Mouse (Mus musculus) heart, embryonic 11.5 days (tissue): ENCODE data around the gene Rtkn. TPM values are rescaled to one million over a fixed set of nuclear protein-coding genes. Genes with fewer than 3 reads are reported as not detected.

ENCODE experiments used
- ATAC-seq: fragments of 200-750 bp; cut with Nextera tagmentation; replicated peaks from 2 replicates; pipeline ENCODE4 v1.8.0; 2017; ENCODE audit warnings: moderate library complexity; ENCODE audit not compliant: insufficient number of reproducible peaks, low FRiP score, low TSS enrichment
- H3K27ac ChIP-seq: fragments of 300-500 bp; sonication (generic); 2 replicates; pipeline ENCODE4 v1.5.1; 2014; ENCODE audit warnings: mild to moderate bottlenecking, low read depth, low read length
- H3K27me3 ChIP-seq: fragments of 300-500 bp; sonication (generic); 2 replicates; pipeline ENCODE4 v1.6.1; 2014; ENCODE audit warnings: mild to moderate bottlenecking, low read length, mixed read lengths; ENCODE audit not compliant: control insufficient read depth, insufficient read depth
- H3K36me3 ChIP-seq: fragments of 300-500 bp; sonication (generic); 2 replicates; pipeline ENCODE4 v1.6.1; 2014; ENCODE audit warnings: mild to moderate bottlenecking, low read length, moderate library complexity, mixed read lengths; ENCODE audit not compliant: control insufficient read depth, insufficient read depth
- H3K4me1 ChIP-seq: fragments of 300-500 bp; sonication (generic); 2 replicates; pipeline ENCODE4 v1.6.1; 2014; ENCODE audit warnings: low read length; ENCODE audit not compliant: control insufficient read depth, insufficient read depth
- H3K4me2 ChIP-seq: fragments of 300-500 bp; sonication (generic); 2 replicates; pipeline ENCODE4 v1.6.1; 2014; ENCODE audit warnings: mild to moderate bottlenecking, moderate library complexity
- H3K4me3 ChIP-seq: fragments of 300-500 bp; sonication (generic); 2 replicates; pipeline ENCODE4 v1.5.1; 2014; ENCODE audit warnings: low read depth, low read length
- H3K9ac ChIP-seq: fragments of 300-500 bp; sonication (generic); 2 replicates; pipeline ENCODE4 v1.6.1; 2014; ENCODE audit warnings: mild to moderate bottlenecking, low read depth, low read length, moderate library complexity
- H3K9me3 ChIP-seq: fragments of 300-500 bp; sonication (generic); replicated peaks from 2 replicates; pipeline ENCODE4 v1.6.1; 2016; ENCODE audit warnings: low read length; ENCODE audit not compliant: control insufficient read depth
- WGBS: fragments of 180-500 bp; shearing (Covaris S2); extraction: QIAGEN DNeasy Blood & Tissue Kit; methylation state at CpG from one replicate; pipeline ENCODE4 v1.1.7; 2014; ENCODE audit not compliant: insufficient replicate concordance; 5-methylcytosine and 5-hydroxymethylcytosine counted together
- polyA plus RNA-seq: library from polyadenylated mRNA; unstranded; fragments of >200 nt; fragmentation: Nextera tagmentation; extraction: Ambion mirVana; gene quantifications from 2 replicates; pipeline ENCODE4 v1.2.1, GENCODE M21; 2014

Rtkn gene
- polyA plus RNA-seq, 1 experiment from 2014 or later, result 10.8 TPM

- peak overlapping the region; percentile 39 for H3K4me3 ChIP-seq
- peak overlapping the region; percentile 73 for H3K9ac ChIP-seq
- no peaks in the 10 kb centered on the region for H3K27me3 ChIP-seq
- H3K27ac ChIP-seq, result peak overlapping the region; percentile 29; the same call in 1 of the 2 replicates
- H3K4me2 ChIP-seq, result peak overlapping the region; percentile 70
- 29% methylated on average over 4 of the region's 4 CpGs for WGBS
- no peaks in the 10 kb centered on the region for H3K9me3 ChIP-seq
- ATAC-seq, result no peak
- H3K36me3 ChIP-seq, result no peaks in the 10 kb centered on the region
- peaks cover 28% of the 10 kb centered on the region for H3K4me1 ChIP-seq
These were observed 6.4 kb downstream of the Rtkn start for GRCm38 (mm10) chr6:83141636-83142035.

GRCm38 (mm10) chr6:83142211-83142731 is 7.0 kb downstream of the Rtkn start:
- Histone ChIP-seq H3K4me2 (peak overlapping the region; percentile 70), H3K4me3 (peak overlapping the region; percentile 39), H3K9ac (peak overlapping the region; percentile 73), H3K36me3 (0 out of 2 replicates have a peak, but pooled peaks cover 3% of the 10 kb centered on the region), H3K4me1 (peaks cover 28% of the 10 kb centered on the region), H3K27ac (peak overlapping the region; percentile 29; the same call in 1 of the 2 replicates), H3K27me3 (no peaks in the 10 kb centered on the region), H3K9me3 (no peaks in the 10 kb centered on the region)
- 2% methylated on average over 41 of the region's 41 CpGs for WGBS
- no peak for ATAC-seq

- no peak overlapping the region; the same call in 1 of the 2 replicates for H3K9ac ChIP-seq
- no peak for ATAC-seq
- H3K9me3 ChIP-seq, result no peaks in the 10 kb centered on the region
- H3K36me3 ChIP-seq, result peaks cover 3% of the 10 kb centered on the region; the same call in 1 of the 2 replicates
- WGBS, result 38% methylated on average over 11 of the region's 11 CpGs
- peak overlapping the region; percentile 70 for H3K4me2 ChIP-seq
- H3K27ac ChIP-seq, result no peak overlapping the region
- no peak overlapping the region for H3K4me3 ChIP-seq
- no peaks in the 10 kb centered on the region for H3K27me3 ChIP-seq
- H3K4me1 ChIP-seq, result peaks cover 27% of the 10 kb centered on the region
These were observed 7.6 kb downstream of the Rtkn start for GRCm38 (mm10) chr6:83142886-83143285.

DNA sequence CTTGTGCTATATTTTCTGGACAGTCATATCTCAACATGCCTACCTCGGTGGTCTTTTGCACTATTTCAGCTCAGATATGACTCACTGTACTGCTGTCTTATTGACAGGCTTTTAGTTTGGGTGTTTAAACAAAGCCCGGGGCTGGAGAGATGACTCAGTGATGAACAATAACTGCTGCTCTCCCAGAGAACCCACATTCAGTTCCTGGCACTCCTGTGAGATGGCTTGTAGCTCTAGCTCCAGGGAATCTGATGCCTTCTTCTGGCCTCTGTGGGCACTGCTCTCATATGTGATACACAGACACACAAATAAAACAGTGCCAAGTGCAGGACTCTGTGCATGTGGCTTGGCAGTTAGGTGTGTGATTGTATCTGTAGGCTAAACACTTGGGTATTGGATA is 9.9 kb downstream of the Rtkn start:
- Histone ChIP-seq H3K9ac (no peak overlapping the region), H3K27me3 (no peaks in the 10 kb centered on the region), H3K4me1 (peaks cover 14% of the 10 kb centered on the region), H3K27ac (no peak overlapping the region), H3K4me3 (no peak overlapping the region), H3K36me3 (peaks cover 3% of the 10 kb centered on the region; the same call in 1 of the 2 replicates), H3K9me3 (no peaks in the 10 kb centered on the region), H3K4me2 (no peak overlapping the region)
- no peak for ATAC-seq
- 53% methylated on average over 2 of the region's 2 CpGs for WGBS

DNA sequence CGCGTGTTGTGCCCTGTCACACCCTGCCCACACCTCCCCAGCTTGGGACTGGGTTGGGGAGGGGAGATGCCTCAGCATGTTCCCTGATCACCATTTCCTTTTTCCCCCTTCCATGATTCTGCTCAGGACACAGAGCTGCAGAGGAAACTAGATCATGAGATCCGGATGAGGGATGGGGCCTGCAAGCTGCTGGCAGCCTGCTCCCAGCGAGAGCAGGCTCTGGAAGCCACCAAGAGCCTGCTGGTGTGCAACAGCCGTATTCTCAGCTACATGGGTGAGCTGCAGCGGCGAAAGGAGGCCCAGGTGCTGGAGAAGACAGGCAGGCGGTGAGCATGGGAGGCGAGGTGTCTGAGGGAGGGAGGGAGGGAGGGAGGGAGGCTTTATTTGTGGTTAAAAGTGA is 10.5 kb downstream of the Rtkn start:
- Histone ChIP-seq H3K4me3 (no peak overlapping the region), H3K27ac (0 out of 2 replicates have a peak overlapping the region, but pooled peaks have one; percentile 54), H3K9ac (no peak overlapping the region), H3K27me3 (no peaks in the 10 kb centered on the region), H3K4me1 (peaks cover 18% of the 10 kb centered on the region), H3K9me3 (no peaks in the 10 kb centered on the region), H3K4me2 (no peak overlapping the region), H3K36me3 (peaks cover 3% of the 10 kb centered on the region; the same call in 1 of the 2 replicates)
- no peak for ATAC-seq
- WGBS, result 62% methylated on average over 9 of the region's 9 CpGs

DNA sequence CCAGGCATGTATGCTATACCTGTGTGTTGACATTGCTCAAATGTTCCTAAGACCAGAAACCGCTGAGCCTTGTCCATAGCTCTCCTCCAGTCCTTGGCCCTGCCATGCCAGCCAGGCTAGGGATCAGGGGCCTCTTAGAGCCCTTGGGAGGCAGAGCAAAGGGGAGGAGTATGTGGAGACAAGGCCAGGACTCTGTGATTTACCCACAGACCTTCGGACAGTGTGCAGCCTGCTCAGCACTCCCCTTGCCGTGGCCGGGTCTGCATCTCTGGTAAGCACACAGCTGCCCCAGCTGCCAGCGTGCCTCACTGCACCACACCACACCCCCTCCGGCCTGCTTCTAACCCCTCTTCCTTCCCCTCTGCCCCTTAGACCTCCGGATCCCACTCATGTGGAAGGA is 12.0 kb downstream of the Rtkn start:
- H3K4me1 ChIP-seq, result peaks cover 18% of the 10 kb centered on the region
- no peak overlapping the region for H3K9ac ChIP-seq
- no peak for ATAC-seq
- no peak overlapping the region for H3K4me2 ChIP-seq
- H3K4me3 ChIP-seq, result no peak overlapping the region
- H3K9me3 ChIP-seq, result no peaks in the 10 kb centered on the region
- no peak overlapping the region for H3K27ac ChIP-seq
- peaks cover 3% of the 10 kb centered on the region; the same call in 1 of the 2 replicates for H3K36me3 ChIP-seq
- 56% methylated on average over 7 of the region's 7 CpGs for WGBS
- no peaks in the 10 kb centered on the region for H3K27me3 ChIP-seq

GRCm38 (mm10) chr6:83151721-83152120 is 16.5 kb downstream of the Rtkn start:
- ATAC-seq, result no peak
- Histone ChIP-seq H3K27ac (no peak overlapping the region), H3K27me3 (peaks cover 3% of the 10 kb centered on the region; the same call in 1 of the 2 replicates), H3K4me1 (peaks cover 12% of the 10 kb centered on the region), H3K4me2 (no peak overlapping the region), H3K9me3 (no peaks in the 10 kb centered on the region), H3K36me3 (peaks cover 8% of the 10 kb centered on the region; the same call in 1 of the 2 replicates), H3K9ac (peak overlapping the region; percentile 23), H3K4me3 (no peak overlapping the region)
- 14% methylated on average over 8 of the region's 8 CpGs for WGBS

- WGBS, result 85% methylated on average over 12 of the region's 12 CpGs
- Histone ChIP-seq H3K27ac (no peak overlapping the region), H3K36me3 (peaks cover 6% of the 10 kb centered on the region; the same call in 1 of the 2 replicates), H3K4me1 (peaks cover 12% of the 10 kb centered on the region), H3K4me2 (no peak overlapping the region), H3K9me3 (no peaks in the 10 kb centered on the region), H3K27me3 (peaks cover 3% of the 10 kb centered on the region; the same call in 1 of the 2 replicates), H3K9ac (no peak overlapping the region), H3K4me3 (no peak overlapping the region)
- ATAC-seq, result no peak
These were observed 17.8 kb downstream of the Rtkn start for GRCm38 (mm10) chr6:83153038-83153437.

GRCm38 (mm10) chr6:83153485-83153884 is 18.2 kb downstream of the Rtkn start:
- Histone ChIP-seq H3K4me1 (peaks cover 12% of the 10 kb centered on the region), H3K27ac (no peak overlapping the region), H3K4me2 (no peak overlapping the region), H3K36me3 (peaks cover 6% of the 10 kb centered on the region; the same call in 1 of the 2 replicates), H3K9me3 (no peaks in the 10 kb centered on the region), H3K27me3 (peaks cover 3% of the 10 kb centered on the region; the same call in 1 of the 2 replicates), H3K9ac (no peak overlapping the region), H3K4me3 (no peak overlapping the region)
- WGBS, result 66% methylated on average over 5 of the region's 5 CpGs
- ATAC-seq, result no peak
